Mouse (Mus musculus) CH12.LX (cell line): ENCODE measurements around the gene Perp.

ENCODE experiments used
- CHD1 ChIP-seq: IDR thresholded peaks from 2 replicates; pipeline ENCODE4 v1.6.1; 2012; ENCODE audit warnings: low read depth, low read length, improper control_type of control experiment, inconsistent platforms
- CTCF ChIP-seq, 2 experiments: IDR thresholded peaks in 1 of 2; conservative IDR thresholded peaks in 1 of 2; 2 replicates each; pipeline ENCODE4 v1.5.1; 2011 to 2012; ENCODE audit warnings: low read depth in 2 of 2, low read length in 2 of 2, improper control_type of control experiment in 1 of 2, inconsistent platforms in 1 of 2, mild to moderate bottlenecking in 1 of 2, moderate library complexity in 1 of 2
- EP300 ChIP-seq: IDR thresholded peaks from 2 replicates; pipeline ENCODE4 v1.6.1; 2011; ENCODE audit warnings: low read length, improper control_type of control experiment

- no peak for TF ChIP-seq EP300
- TF ChIP-seq CHD1: no peak
- no peak for TF ChIP-seq CTCF (conservative IDR thresholded peaks at IDR 0.05 in 1 of 2, IDR thresholded peaks at IDR 0.05 in 1 of 2; ENCODE audit: low read depth in 2 of 2, low read length in 2 of 2)
These were observed 34.3 kb downstream of the Perp start for GRCm38 (mm10) chr10:18879160-18879559.
